Mouse (Mus musculus) liver, embryonic 13.5 days (tissue): ENCODE measurements around the gene Csnk1g2. TPM values are rescaled to one million over a fixed set of nuclear protein-coding genes. Genes with fewer than 3 reads are reported as not detected.
A peak's percentile ranks its signal among the peaks of the same experiment; 100 is the strongest.

ENCODE experiments used
- ATAC-seq: fragments of 200-750 bp; cut with Nextera tagmentation; 2 replicates; pipeline ENCODE4 v1.8.0; 2017; ENCODE audit warnings: low read depth, mild to moderate bottlenecking, moderate number of reproducible peaks, moderate library complexity
- DNase-seq: peaks from one replicate; pipeline ENCODE4 v3.0.0; 2022
- H3K27ac ChIP-seq: fragments of 300-500 bp; sonication (generic); 2 replicates; pipeline ENCODE4 v1.5.1; 2015; ENCODE audit warnings: moderate library complexity, mild to moderate bottlenecking, inconsistent platforms
- H3K27me3 ChIP-seq: fragments of 300-500 bp; sonication (generic); 2 replicates; pipeline ENCODE4 v1.6.1; 2015; ENCODE audit warnings: mild to moderate bottlenecking, inconsistent platforms
- H3K36me3 ChIP-seq: fragments of 300-500 bp; sonication (generic); 2 replicates; pipeline ENCODE4 v1.6.1; 2015; ENCODE audit warnings: mild to moderate bottlenecking, inconsistent platforms
- H3K4me1 ChIP-seq: fragments of 300-500 bp; sonication (generic); replicated peaks from 2 replicates; pipeline ENCODE4 v1.6.1; 2015; ENCODE audit warnings: inconsistent platforms
- H3K4me2 ChIP-seq: fragments of 300-500 bp; sonication (generic); 2 replicates; pipeline ENCODE4 v1.6.1; 2015; ENCODE audit warnings: inconsistent platforms, mild to moderate bottlenecking, moderate library complexity
- H3K4me3 ChIP-seq: fragments of 300-500 bp; sonication (generic); replicated peaks from 2 replicates; pipeline ENCODE4 v1.5.1; 2015; ENCODE audit warnings: mild to moderate bottlenecking, inconsistent platforms
- H3K9ac ChIP-seq: fragments of 300-500 bp; sonication (generic); 2 replicates; pipeline ENCODE4 v1.6.1; 2015; ENCODE audit warnings: mild to moderate bottlenecking, inconsistent platforms
- H3K9me3 ChIP-seq: fragments of 300-500 bp; sonication (generic); replicated peaks from 2 replicates; pipeline ENCODE4 v1.6.1; 2016; ENCODE audit warnings: inconsistent platforms
- WGBS: fragments of 180-500 bp; shearing (Covaris S2); methylation state at CpG from one replicate; pipeline ENCODE4 v1.1.7; 2015; ENCODE audit not compliant: insufficient replicate concordance; 5-methylcytosine and 5-hydroxymethylcytosine counted together
- polyA plus RNA-seq: library from polyadenylated mRNA; unstranded; fragments of >200 nt; fragmentation: Nextera tagmentation; extraction: Ambion mirVana; gene quantifications from 2 replicates; pipeline ENCODE4 v1.2.1, GENCODE M21; 2015

The Csnk1g2 gene
- polyA plus RNA-seq, 1 experiment from 2014 or later = 51.1 TPM

- H3K36me3 ChIP-seq = peaks cover 84% of the 10 kb centered on the region
- ATAC-seq = no peak
- no peak overlapping the region for H3K9ac ChIP-seq
- no peak overlapping the region for H3K4me3 ChIP-seq
- no peak overlapping the region for H3K4me2 ChIP-seq
- no peaks in the 10 kb centered on the region for H3K9me3 ChIP-seq
- H3K27ac ChIP-seq = no peak overlapping the region
- DNase-seq = no peak
- WGBS = 81% methylated on average over 11 of the region's 11 CpGs
- no peaks in the 10 kb centered on the region for H3K27me3 ChIP-seq
- H3K4me1 ChIP-seq = peaks cover 71% of the 10 kb centered on the region
These were observed 46.0 kb downstream of the Csnk1g2 start for GRCm38 (mm10) chr10:80668614-80669013.

GRCm38 (mm10) chr10:80669018-80669417 is 46.4 kb downstream of the Csnk1g2 start:
- no peak overlapping the region for H3K4me3 ChIP-seq
- H3K4me1 ChIP-seq = peaks cover 71% of the 10 kb centered on the region
- H3K9ac ChIP-seq = no peak overlapping the region
- 88% methylated on average over 12 of the region's 12 CpGs for WGBS
- no peak for DNase-seq
- no peak overlapping the region for H3K27ac ChIP-seq
- H3K4me2 ChIP-seq = no peak overlapping the region
- no peaks in the 10 kb centered on the region for H3K9me3 ChIP-seq
- H3K27me3 ChIP-seq = no peaks in the 10 kb centered on the region
- H3K36me3 ChIP-seq = peaks cover 88% of the 10 kb centered on the region
- no peak for ATAC-seq

GRCm38 (mm10) chr10:80669737-80670485 is 47.3 kb downstream of the Csnk1g2 start:
- H3K9me3 ChIP-seq = no peaks in the 10 kb centered on the region
- H3K4me2 ChIP-seq = no peak overlapping the region
- ATAC-seq (no peak), DNase-seq (no peak)
- H3K36me3 ChIP-seq = peaks cover 92% of the 10 kb centered on the region
- WGBS = 93% methylated on average over 7 of the region's 7 CpGs
- H3K27ac ChIP-seq = peak overlapping the region; percentile 11; the same call in 1 of the 2 replicates
- no peak overlapping the region for H3K4me3 ChIP-seq
- H3K9ac ChIP-seq = no peak overlapping the region
- H3K4me1 ChIP-seq = peaks cover 71% of the 10 kb centered on the region
- H3K27me3 ChIP-seq = no peaks in the 10 kb centered on the region

- no peaks in the 10 kb centered on the region for H3K9me3 ChIP-seq
- no peak overlapping the region for H3K9ac ChIP-seq
- ATAC-seq (no peak), DNase-seq (no peak)
- H3K27me3 ChIP-seq = no peaks in the 10 kb centered on the region
- peak overlapping the region; percentile 11; the same call in 1 of the 2 replicates for H3K27ac ChIP-seq
- H3K36me3 ChIP-seq = peaks cover 89% of the 10 kb centered on the region
- no peak overlapping the region for H3K4me3 ChIP-seq
- WGBS = 85% methylated on average over 2 of the region's 2 CpGs
- no peak overlapping the region for H3K4me2 ChIP-seq
- H3K4me1 ChIP-seq = peaks cover 71% of the 10 kb centered on the region
These were observed 47.9 kb downstream of the Csnk1g2 start for GRCm38 (mm10) chr10:80670531-80670930.

- peaks cover 66% of the 10 kb centered on the region for H3K4me1 ChIP-seq
- H3K27ac ChIP-seq = no peak overlapping the region
- peaks cover 82% of the 10 kb centered on the region for H3K36me3 ChIP-seq
- no peak overlapping the region for H3K9ac ChIP-seq
- 85% methylated on average over 4 of the region's 4 CpGs for WGBS
- DNase-seq (no peak), ATAC-seq (no peak)
- H3K9me3 ChIP-seq = no peaks in the 10 kb centered on the region
- no peaks in the 10 kb centered on the region for H3K27me3 ChIP-seq
- H3K4me2 ChIP-seq = no peak overlapping the region
- no peak overlapping the region for H3K4me3 ChIP-seq
These were observed 48.6 kb downstream of the Csnk1g2 start for GRCm38 (mm10) chr10:80671251-80671650.

- no peaks in the 10 kb centered on the region for H3K27me3 ChIP-seq
- ATAC-seq (no peak), DNase-seq (no peak)
- H3K9me3 ChIP-seq = no peaks in the 10 kb centered on the region
- H3K27ac ChIP-seq = peak overlapping the region; percentile 100
- H3K4me1 ChIP-seq = peaks cover 62% of the 10 kb centered on the region
- peak overlapping the region; percentile 99; the same call in 1 of the 2 replicates for H3K9ac ChIP-seq
- peak overlapping the region; percentile 98 for H3K4me2 ChIP-seq
- H3K36me3 ChIP-seq = peaks cover 73% of the 10 kb centered on the region
- 78% methylated on average over 11 of the region's 11 CpGs for WGBS
- H3K4me3 ChIP-seq = no peak overlapping the region
These were observed 49.5 kb downstream of the Csnk1g2 start for GRCm38 (mm10) chr10:80671936-80672690.

- Histone ChIP-seq H3K9ac (peak overlapping the region; percentile 99), H3K4me3 (peak overlapping the region; percentile 94), H3K36me3 (peaks cover 57% of the 10 kb centered on the region), H3K4me2 (peak overlapping the region; percentile 98), H3K27ac (peak overlapping the region; percentile 100), H3K9me3 (no peaks in the 10 kb centered on the region), H3K4me1 (peaks cover 69% of the 10 kb centered on the region), H3K27me3 (no peaks in the 10 kb centered on the region)
- DNase-seq (no peak), ATAC-seq (no peak)
- WGBS = 72% methylated on average over 3 of the region's 3 CpGs
These were observed 51.1 kb downstream of the Csnk1g2 start for GRCm38 (mm10) chr10:80673690-80674089.

GRCm38 (mm10) chr10:80674161-80674711 is 51.6 kb downstream of the Csnk1g2 start:
- DNase-seq = no peak
- Histone ChIP-seq H3K4me1 (peaks cover 72% of the 10 kb centered on the region), H3K9ac (peak overlapping the region; percentile 99), H3K27ac (peak overlapping the region; percentile 100), H3K36me3 (peaks cover 52% of the 10 kb centered on the region), H3K9me3 (no peaks in the 10 kb centered on the region), H3K4me3 (peak overlapping the region; percentile 94), H3K27me3 (no peaks in the 10 kb centered on the region), H3K4me2 (peak overlapping the region; percentile 98)
- 63% methylated on average over 5 of the region's 5 CpGs for WGBS
- no peak for ATAC-seq

- Histone ChIP-seq H3K9ac (peak overlapping the region; percentile 99), H3K9me3 (no peaks in the 10 kb centered on the region), H3K27me3 (no peaks in the 10 kb centered on the region), H3K4me1 (peaks cover 77% of the 10 kb centered on the region), H3K27ac (peak overlapping the region; percentile 100), H3K36me3 (peaks cover 45% of the 10 kb centered on the region), H3K4me3 (peak overlapping the region; percentile 94), H3K4me2 (peak overlapping the region; percentile 98)
- ATAC-seq (no peak), DNase-seq (no peak)
- 11% methylated on average over 6 of the region's 6 CpGs for WGBS
These were observed 52.3 kb downstream of the Csnk1g2 start for GRCm38 (mm10) chr10:80674851-80675404.

GRCm38 (mm10) chr10:80675405-80676197 is 53.0 kb downstream of the Csnk1g2 start:
- Histone ChIP-seq H3K4me2 (peak overlapping the region; percentile 98), H3K27ac (peak overlapping the region; percentile 100), H3K27me3 (no peaks in the 10 kb centered on the region), H3K4me1 (peaks cover 82% of the 10 kb centered on the region), H3K36me3 (peaks cover 38% of the 10 kb centered on the region), H3K4me3 (peak overlapping the region; percentile 94), H3K9ac (peak overlapping the region; percentile 99), H3K9me3 (no peaks in the 10 kb centered on the region)
- ATAC-seq (no peak), DNase-seq (no peak)
- WGBS = under 1% methylated on average over 54 of the region's 54 CpGs
